Mouse (Mus musculus): ENCODE data around the gene 1700019D03Rik. TPM values are rescaled to one million over a fixed set of nuclear protein-coding genes. Genes with fewer than 3 reads are reported as not detected.

1700019D03Rik gene
- total RNA-seq (2021) = 1 to 10 TPM; 8.5 TPM

GRCm38 (mm10) chr1:53020079-53020478 lies at the start of gene 1700019D03Rik:
TSS of gene 1700019D03Rik (minus strand) at chr1:53020179.
- intact Hi-C loops (cut with DNase I) = no loop called here
- no peak for DNase-seq

DNA sequence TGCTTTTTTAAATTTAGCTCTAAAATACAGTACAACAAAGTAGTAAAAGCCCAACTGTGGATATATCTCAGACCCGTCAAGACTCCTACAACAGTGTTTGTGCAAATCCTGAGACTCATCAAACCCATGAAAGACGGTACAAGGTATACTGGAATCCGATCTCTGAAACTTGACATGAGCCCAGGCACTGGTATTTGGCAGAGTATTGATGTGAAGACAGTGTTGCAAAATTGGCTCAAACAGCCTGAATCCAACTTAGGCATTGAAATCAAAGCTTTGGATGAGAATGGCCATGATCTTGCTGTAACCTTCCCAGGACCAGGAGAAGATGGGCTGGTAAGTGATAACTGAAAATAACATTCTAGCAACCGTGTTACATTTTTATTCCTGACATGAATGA lies 43.9 kb upstream of the 1700019D03Rik start:
- DNase-seq = no peak
- intact Hi-C loops (cut with DNase I) = no loop called here

DNA sequence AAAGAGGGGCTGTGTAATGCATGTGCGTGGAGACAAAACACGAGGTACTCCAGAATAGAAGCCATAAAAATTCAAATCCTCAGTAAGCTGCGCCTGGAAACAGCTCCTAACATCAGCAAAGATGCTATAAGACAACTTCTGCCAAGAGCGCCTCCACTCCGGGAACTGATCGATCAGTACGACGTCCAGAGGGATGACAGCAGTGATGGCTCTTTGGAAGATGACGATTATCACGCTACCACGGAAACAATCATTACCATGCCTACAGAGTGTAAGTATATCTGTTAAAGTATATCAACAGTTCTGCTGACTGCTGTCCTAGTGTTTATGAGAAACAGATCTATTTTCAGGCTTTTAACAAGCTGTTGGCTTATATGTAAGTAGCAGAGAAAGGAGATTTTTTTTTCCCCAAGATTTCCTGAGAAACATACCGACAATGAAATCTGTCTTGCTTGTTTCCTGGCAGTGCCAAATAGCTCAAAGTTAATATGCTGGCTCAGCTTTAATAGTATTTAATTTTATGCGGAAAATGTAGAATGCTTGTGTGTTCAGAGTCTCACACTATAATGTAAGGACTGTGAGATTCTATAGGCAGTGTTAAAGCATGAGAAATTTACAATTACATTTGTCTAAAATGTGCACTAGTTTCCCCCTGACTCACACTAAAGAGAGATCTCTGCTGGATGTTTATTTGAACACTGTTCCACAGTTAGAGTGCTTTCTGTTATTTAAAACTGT lies 42.1 kb upstream of the 1700019D03Rik start:
- DNase-seq = no peak
- intact Hi-C loops (cut with DNase I) = no loop called here

DNA sequence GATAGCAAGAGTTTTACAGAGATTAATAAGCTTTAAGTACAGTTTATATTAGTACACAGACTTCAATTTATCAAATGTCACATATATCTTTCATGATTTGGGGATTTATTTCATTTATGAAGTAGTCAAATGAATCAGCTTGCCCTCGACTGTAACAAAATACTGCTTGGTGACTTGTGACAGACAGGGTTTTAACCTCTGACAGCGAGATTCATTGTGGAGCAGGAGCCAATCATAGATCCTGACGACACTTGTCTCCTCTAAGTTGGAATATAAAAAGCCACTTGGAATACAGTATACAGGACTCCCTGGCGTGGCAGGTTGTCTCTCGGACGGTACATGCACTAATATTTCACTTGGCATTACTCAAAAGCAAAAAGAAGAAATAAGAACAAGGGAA lies 41.4 kb upstream of the 1700019D03Rik start, which contains the start of gene Mstn:
Mstn (plus strand) TSS at position 301 of the 400 bp plus-strand sequence.
- no peak for DNase-seq
- intact Hi-C loops (cut with DNase I) = no loop called here

DNA sequence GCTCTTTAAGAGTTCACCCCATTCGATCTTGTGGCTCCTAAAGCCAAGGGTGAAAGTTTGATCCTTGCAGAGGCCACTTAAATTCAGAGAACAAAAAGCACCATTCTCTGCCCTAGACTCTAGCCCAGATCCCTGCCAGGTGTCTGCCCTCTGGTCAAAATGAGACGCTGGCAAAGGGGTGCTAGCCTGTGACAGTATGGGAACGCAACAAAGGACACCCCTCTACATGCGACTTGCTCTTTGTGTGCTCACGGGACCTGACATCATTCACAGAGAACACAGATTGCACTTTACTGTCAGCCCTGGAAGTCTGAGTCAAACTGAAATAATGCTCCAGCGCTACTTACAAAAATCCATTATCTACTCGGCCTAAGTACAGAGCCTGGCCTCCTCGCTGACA lies 40.5 kb upstream of the 1700019D03Rik start:
- no peak for DNase-seq
- intact Hi-C loops (cut with DNase I) = no loop called here

DNA sequence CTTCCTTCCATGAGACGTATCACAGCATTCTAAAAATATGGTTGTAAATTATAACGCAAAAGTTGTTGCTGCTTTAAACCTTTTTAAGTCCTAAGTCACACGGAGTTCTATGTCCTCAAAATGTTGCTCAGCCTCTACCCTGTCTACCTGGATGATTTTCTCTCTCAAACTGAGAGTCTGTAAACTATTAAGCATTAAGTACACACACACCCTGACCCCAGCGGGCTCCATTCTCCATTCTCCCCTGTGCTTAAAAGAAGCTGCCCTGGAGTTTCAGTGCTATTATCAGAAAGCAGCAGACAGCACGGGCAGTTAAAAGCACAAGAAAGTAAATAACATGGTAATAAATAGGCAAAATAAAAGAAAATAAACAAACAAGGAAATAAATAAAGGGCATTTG lies 39.1 kb upstream of the 1700019D03Rik start:
- no peak for DNase-seq
- intact Hi-C loops (cut with DNase I) = no loop called here

- intact Hi-C loops (cut with DNase I) = loop anchor here (5.0 kb wide), 1 partner anchor 219 kb away; no protein-coding TSS in a partner anchor
These were observed 33.4 kb upstream of the 1700019D03Rik start for GRCm38 (mm10) chr1:53053087-53054022.

DNA sequence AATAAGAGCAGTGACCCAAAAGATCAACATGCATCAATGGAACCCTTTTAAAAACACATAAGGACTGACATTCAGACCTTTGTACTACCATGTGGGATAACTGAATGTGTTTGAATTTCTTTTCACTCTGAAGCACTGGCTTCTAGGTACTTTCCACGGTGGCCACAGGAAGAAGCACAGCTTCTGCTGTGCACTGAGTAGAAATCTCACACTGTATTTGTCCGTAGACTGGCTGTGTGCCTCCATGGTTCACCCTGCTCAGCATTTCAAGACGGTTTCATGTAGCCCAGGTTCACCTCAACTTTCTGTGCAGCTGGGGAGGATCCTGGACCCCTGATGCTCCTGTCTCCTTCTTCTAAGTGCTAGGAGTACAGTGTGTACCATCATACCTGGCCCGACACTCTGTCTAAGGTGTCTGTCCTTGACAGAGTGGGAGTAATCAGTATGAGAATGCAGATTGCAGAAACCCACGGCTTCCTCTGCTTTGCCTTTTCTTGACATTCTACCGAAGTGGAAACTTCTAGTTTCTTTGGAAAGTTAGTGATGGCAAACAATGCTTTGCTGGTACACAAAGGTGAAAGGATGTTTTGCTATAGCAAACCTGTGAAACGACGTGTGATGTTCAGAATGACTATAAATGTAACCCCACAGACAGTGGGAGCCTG lies 29.9 kb upstream of the 1700019D03Rik start:
- intact Hi-C loops (cut with DNase I) = loop anchor here (5.0 to 10.0 kb wide), 2 partner anchors 222 to 755 kb away; no protein-coding TSS in a partner anchor

More at GRCm38 (mm10) chr1:53053087-53054022, 33.4 kb upstream of the 1700019D03Rik start:
- DNase-seq = peak; percentile 66

DNA sequence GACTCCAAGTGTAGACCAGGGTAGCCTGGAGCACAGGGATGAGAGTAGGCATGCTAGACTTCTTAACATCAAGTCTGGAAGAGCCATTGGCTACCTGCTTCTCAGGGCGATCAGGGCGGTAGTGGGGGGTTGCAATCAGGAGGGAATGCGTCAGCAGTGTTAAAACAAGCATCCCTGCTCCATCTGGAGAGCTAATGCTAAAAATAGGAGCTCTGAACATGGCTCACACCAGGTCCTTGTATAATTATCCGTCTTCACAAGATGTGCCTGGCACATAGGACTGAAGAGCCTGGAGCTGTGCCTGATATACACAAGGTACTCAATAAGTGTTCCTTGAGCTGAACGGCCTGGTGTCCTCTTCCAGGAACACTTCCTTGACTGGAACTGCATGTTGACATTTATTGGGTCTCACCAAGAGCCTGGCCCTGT lies 17.5 kb upstream of the 1700019D03Rik start:
- DNase-seq = no peak
- intact Hi-C loops (cut with DNase I) = loop anchor here (10.0 kb wide), 1 partner anchor 403 kb away; the partner anchor contains the start of gene Nemp2

More for the DNA sequence above, 29.9 kb upstream of the 1700019D03Rik start:
- DNase-seq = no peak

DNA sequence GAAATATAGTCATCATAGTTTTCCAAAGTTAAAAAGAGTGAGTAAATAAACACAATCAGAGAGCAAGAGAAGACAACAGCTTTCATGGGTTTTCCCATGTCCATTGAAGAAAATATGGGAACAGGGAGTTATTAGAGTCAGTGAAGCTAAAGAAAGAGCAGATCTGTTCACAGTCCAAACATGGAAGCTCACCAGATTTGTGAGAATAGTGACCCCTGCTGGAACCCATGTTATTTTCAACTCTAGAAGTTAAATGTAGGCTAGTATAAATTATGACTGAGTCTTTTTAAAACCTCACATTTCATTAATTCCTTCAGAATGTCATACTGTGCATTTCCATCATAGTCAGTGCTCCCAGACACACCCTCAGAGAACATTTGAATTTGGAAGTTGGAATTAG lies 12.6 kb upstream of the 1700019D03Rik start:
- DNase-seq = no peak
- intact Hi-C loops (cut with DNase I) = loop anchor here (5.0 to 10.0 kb wide), 2 partner anchors 80 to 398 kb away; partner anchors contain the start of gene Nemp2

- intact Hi-C loops (cut with DNase I) = no loop called here
- peak; percentile 34 for DNase-seq
These were observed 1.1 kb downstream of the 1700019D03Rik start for GRCm38 (mm10) chr1:53018746-53019505.

DNA sequence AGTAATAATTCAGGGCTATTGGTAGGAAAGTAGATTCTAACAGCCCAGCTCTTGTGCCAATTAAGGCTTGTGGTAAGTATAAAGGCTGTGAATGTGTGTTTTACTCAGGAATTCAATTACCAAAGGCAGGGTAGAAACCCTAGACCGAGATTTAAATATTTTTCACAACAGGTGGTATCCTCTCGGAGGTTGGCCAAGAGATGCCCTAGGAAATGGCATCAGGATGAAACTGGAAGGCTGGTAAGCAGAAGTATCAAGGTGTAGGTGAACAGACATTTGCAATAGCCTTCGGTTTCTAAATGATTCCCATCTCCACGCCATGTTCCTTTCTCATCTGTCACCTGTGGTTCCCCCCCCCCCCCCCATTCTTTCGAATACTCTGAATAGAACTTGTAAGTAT lies 4.4 kb downstream of the 1700019D03Rik start:
- intact Hi-C loops (cut with DNase I) = no loop called here
- no peak for DNase-seq

DNA sequence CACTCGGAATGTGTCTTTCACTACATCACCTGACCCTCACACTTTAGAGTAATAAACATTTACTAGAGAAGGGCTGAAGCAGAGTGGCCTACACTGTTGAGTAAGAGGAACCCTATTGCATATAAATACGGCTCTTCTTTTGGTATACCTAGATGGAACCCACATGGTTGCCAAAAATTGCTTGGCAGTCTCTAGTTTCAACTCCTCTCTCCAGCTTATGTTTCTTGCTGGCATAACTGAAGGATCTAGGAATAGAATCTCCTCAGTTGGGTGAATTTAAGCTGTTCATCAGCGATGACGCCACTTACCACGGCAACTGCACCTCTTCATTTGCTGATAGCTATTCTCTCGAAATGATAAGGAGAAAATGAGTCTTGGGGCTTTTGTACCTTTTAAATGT lies 5.3 kb downstream of the 1700019D03Rik start:
- DNase-seq = no peak
- intact Hi-C loops (cut with DNase I) = no loop called here

DNA sequence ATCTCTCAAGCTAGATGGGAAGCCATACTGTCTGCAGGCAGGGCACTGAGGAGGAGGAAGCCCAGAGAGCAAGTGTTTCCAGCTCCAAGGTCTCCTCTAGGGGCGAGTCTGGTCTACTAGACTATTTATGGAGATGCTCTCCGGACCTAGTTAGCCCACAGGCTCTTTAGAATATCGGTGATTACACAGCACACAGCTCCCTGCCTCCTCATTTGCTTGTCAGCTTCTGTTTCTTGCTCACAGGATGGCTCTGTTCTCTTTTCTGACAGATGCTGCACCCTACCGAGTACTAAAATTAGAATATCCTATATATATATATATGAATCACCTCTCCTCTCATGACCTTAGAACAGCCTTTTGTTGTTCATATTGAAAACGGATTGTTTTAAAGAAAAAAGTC lies 33.3 kb downstream of the 1700019D03Rik start:
- intact Hi-C loops (cut with DNase I) = no loop called here
- DNase-seq = no peak

DNA sequence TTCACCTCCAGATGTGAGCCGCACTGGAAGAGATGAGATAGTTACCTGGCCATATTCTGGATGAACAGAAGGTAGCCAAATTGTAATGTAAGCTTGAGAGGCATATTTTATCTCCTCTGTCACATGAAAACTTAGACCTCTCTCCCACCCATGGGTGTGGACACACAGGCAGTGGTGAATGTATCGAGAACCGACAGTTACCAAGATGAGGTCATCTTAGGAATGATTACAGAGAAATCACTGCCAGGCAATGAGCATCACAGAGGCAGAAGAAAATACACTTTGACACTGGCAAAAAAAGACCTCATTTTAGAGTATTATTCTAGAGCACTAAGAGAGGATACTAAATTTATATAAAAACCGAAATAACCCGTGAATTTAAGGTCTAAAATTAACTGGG lies 46.8 kb downstream of the 1700019D03Rik start:
- DNase-seq = no peak
- intact Hi-C loops (cut with DNase I) = no loop called here

- peak; percentile 52 for DNase-seq
- intact Hi-C loops (cut with DNase I) = no loop called here
These were observed 48.0 kb downstream of the 1700019D03Rik start for GRCm38 (mm10) chr1:52971881-52972503.

DNA sequence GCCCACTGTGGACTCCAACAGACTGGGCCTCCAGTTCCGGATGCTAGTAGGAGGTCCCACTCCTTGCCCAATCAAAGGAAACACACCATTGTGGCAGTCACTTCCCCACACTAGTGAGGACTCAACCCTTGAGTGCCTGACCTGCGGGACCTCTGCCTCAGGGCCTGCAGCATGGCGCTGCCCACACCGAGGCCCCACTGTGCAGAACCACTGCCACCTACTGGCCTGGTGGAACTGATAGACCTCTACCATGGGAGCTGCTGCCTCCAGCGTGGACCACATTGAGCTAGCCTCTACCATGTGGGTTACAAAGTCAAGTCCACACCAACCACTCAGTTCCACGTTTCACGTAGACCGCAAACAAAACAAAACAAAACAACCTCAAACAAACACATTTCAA lies 55.4 kb downstream of the 1700019D03Rik start:
- no peak for DNase-seq
- intact Hi-C loops (cut with DNase I) = no loop called here

DNA sequence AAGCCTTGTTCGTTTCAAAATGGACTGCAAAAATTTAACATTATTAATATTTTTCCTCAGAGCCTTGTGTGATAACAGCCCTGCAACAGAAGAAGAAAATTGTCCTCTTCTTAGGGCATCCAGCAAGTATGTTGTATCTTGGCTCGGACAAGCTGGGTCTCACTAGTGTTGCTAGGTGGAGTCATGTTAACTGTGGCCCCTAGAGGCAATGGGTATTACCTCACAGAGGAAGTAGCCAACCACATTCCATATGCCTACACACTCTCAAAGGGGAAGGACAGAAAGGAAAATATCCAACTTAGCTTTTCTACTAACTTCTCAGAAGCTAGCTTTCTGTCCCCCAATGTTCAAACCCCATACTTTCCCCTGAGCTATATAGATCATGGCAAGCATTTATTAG lies 56.9 kb downstream of the 1700019D03Rik start:
- intact Hi-C loops (cut with DNase I) = no loop called here
- DNase-seq = no peak

DNA sequence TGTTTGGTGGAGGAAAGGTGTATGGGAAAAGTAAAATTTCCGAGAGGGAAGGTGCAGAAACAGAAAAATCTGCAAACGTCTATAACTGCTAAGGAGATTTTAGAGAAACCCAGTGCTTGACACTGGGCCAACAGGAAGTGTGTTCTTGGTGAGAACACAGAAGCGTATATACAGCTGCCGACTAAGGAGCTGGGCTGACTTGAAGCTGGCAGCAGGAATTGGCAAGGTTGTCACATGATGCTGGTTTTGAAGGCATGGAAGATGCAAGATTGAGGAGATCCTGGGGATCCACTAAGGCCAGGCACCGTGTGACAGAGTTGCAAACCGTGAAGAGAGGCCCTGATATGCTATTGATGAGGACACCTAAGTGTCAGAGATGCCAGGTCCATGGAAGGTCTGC lies 59.8 kb downstream of the 1700019D03Rik start:
- intact Hi-C loops (cut with DNase I) = no loop called here
- no peak for DNase-seq

Data from left cerebral cortex, postnatal 4 days (tissue).